11 mouse cellular contexts compared by ENCODE assay signal in genomic region chr14:31794776-31795126, GRCm38 (mm10).
"Had no signal": no experiment of that assay in that cellular context is flagged by ENCODE, and none has a peak within 500 bp of the region (broad histone marks: within the 10 kb centered on the region; RNA-seq: fewer than 3 reads in every experiment).

No protein-coding gene starts in this region.

- H3K9me3 ChIP-seq: limb, embryonic 15.5 days; liver, embryonic 12.5 days; neural tube, embryonic 13.5 days; stomach, embryonic 15.5 days had no signal

- DNase-seq: kidney, adult 8-10 months; layer of hippocampus, adult 9-11 months; layer of hippocampus, postnatal 36 days; lung, postnatal 4 days; thymus, postnatal 25 days had no signal

- H3K4me2 ChIP-seq: limb, embryonic 15.5 days; liver, embryonic 12.5 days; lung, embryonic 14.5 days; midbrain, embryonic 11.5 days; neural tube, embryonic 13.5 days; stomach, embryonic 15.5 days had no signal

- H3K27me3 ChIP-seq: limb, embryonic 15.5 days; liver, embryonic 12.5 days; neural tube, embryonic 13.5 days; stomach, embryonic 15.5 days had no signal

- H3K4me1 ChIP-seq: stomach, embryonic 15.5 days had no signal

- H3K9ac ChIP-seq: limb, embryonic 15.5 days; liver, embryonic 12.5 days; lung, embryonic 14.5 days; neural tube, embryonic 13.5 days; stomach, embryonic 15.5 days had no signal

- H3K27ac ChIP-seq: limb, embryonic 15.5 days; liver, embryonic 12.5 days; neural tube, embryonic 13.5 days; stomach, embryonic 15.5 days had no signal

- H3K4me3 ChIP-seq: limb, embryonic 15.5 days; liver, embryonic 12.5 days; neural tube, embryonic 13.5 days; stomach, embryonic 15.5 days had no signal

- H3K36me3 ChIP-seq: limb, embryonic 15.5 days; liver, embryonic 12.5 days; neural tube, embryonic 13.5 days; stomach, embryonic 15.5 days had no signal
